ENCODE assay signal across 8 mouse cellular contexts in the genomic region with DNA sequence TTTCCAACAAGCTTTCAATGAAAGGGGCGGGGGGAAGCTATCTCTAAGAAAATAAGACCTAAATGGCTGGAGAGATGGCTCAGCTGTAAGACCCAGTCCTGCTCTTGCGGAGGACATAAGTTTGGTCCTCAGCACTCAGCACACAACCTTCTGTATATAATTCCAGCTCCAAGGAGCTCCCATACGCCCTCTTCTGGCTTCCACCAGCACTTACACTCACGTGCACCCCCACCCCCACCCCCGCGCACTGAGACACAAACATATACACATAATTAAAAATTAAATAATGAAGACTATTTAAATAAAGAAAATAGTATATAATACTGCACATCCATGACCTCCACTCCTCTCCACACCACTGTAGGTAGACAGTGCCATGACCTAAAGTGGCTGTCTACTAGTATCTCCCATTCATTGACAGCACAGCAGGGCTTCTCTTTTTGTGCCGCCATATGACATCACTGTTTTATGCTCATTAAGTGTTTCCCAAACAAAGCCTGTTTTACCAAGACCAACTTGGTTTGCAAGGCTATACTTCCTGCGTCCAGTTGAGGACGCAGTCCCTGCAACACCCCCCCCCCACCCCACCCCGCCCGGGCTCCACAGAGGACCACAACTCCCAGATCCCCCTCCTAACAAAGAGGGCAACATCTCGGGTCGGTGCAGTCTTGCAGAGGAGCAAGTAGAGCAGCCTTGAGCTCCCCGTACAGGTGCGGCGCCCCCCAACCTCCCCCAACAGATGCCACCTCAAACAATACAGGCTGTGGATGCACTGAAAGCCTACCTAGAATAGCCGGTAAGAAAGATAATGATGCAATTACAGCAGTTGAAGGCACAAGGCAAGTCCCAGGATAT. TPM values are rescaled to one million over a fixed set of nuclear protein-coding genes. Genes with fewer than 3 reads are reported as not detected.
DNase-seq lines count a peak whose midpoint lies in the region; ATAC-seq lines count a peak whose summit lies in the region.

No protein-coding gene starts in this region.

- H3K4me3 ChIP-seq in forebrain, embryonic 12.5 days (replicated peaks): peak overlapping the region; percentile 58
- peak overlapping the region; percentile 61 for H3K4me3 ChIP-seq in liver, embryonic 16.5 days (ENCODE audit: low read depth, low read length)

- peaks cover 13% of the 10 kb centered on the region for H3K27me3 ChIP-seq in forebrain, embryonic 12.5 days
- no peaks in the 10 kb centered on the region for H3K27me3 ChIP-seq in liver, embryonic 16.5 days (ENCODE audit: control insufficient read depth, insufficient read depth, low read depth, low read length)

- H3K36me3 ChIP-seq in forebrain, embryonic 12.5 days (replicated peaks): peaks cover 8% of the 10 kb centered on the region
- no peaks in the 10 kb centered on the region for H3K36me3 ChIP-seq in liver, embryonic 16.5 days (ENCODE audit: control insufficient read depth, insufficient read depth)

- H3K9me3 ChIP-seq in forebrain, embryonic 12.5 days: no peaks in the 10 kb centered on the region
- H3K9me3 ChIP-seq in liver, embryonic 16.5 days (replicated peaks; ENCODE audit: control insufficient read depth, low read length): no peaks in the 10 kb centered on the region

- peak overlapping the region; percentile 91 for H3K27ac ChIP-seq in forebrain, embryonic 12.5 days
- H3K27ac ChIP-seq in liver, embryonic 16.5 days (ENCODE audit: low read length): no peak overlapping the region

- DNase-seq in cerebellum, adult 9-10 months: peak; percentile 19
- DNase-seq in cerebellum, postnatal 4 days (ENCODE audit: low spot score in 2 of 2): no peak
- DNase-seq in A20 (ENCODE audit: low read depth, low spot score): peak; percentile 16
- no peak for DNase-seq in gastrocnemius, postnatal 10 days
- DNase-seq in spleen, adult 12 weeks (ENCODE audit: low spot score): no peak

- WGBS in forebrain, embryonic 12.5 days: 24% methylated on average over 17 of the region's 17 CpGs
- WGBS in liver, embryonic 16.5 days (ENCODE audit: insufficient replicate concordance): 22% methylated on average over 17 of the region's 17 CpGs

- peak overlapping the region; percentile 76 for H3K4me2 ChIP-seq in forebrain, embryonic 12.5 days
- H3K4me2 ChIP-seq in liver, embryonic 16.5 days (ENCODE audit: low read depth, low read length): peak overlapping the region; percentile 85

- H3K9ac ChIP-seq in forebrain, embryonic 12.5 days: peak overlapping the region; percentile 72
- H3K9ac ChIP-seq in liver, embryonic 16.5 days (ENCODE audit: low read depth, low read length): peak overlapping the region; percentile 50

- peak; percentile 74 for ATAC-seq in forebrain, embryonic 12.5 days (ENCODE audit: low FRiP score)
- ATAC-seq in liver, embryonic 16.5 days (ENCODE audit: low read depth): peak; percentile 8; the same call in 1 of the 2 replicates
- no peak for ATAC-seq in monocyte, adult 5-6 weeks (replicated peaks; ENCODE audit: insufficient number of reproducible peaks, low FRiP score, low TSS enrichment, poor library complexity, severe bottlenecking)

- peaks cover 26% of the 10 kb centered on the region for H3K4me1 ChIP-seq in forebrain, embryonic 12.5 days
- H3K4me1 ChIP-seq in liver, embryonic 16.5 days (ENCODE audit: control insufficient read depth, low read depth, low read length): peaks cover 9% of the 10 kb centered on the region

RNA-seq across cellular contexts. Expression of a gene that starts 0.5 kb away (rescaled TPM):
- polyA plus RNA-seq in forebrain, embryonic 12.5 days (2016; fragmentation: Nextera tagmentation; extraction: Ambion mirVana): 57.0 and 62.4 TPM in 2 replicates
- polyA plus RNA-seq in liver, embryonic 16.5 days (2015; fragmentation: Nextera tagmentation; extraction: Ambion mirVana): 4.3 and 4.7 TPM in 2 replicates
- total RNA-seq in gastrocnemius, postnatal 10 days (2021): 1 to 10 TPM; 5.2 to 6.3 TPM
- 5.0 to 6.9 TPM (median 5.2 TPM) in 3 replicates for total RNA-seq in monocyte, adult 5-6 weeks (2017)

RNA-seq across cellular contexts. Expression of a gene that starts 16.5 kb away (rescaled TPM):
- polyA plus RNA-seq in forebrain, embryonic 12.5 days (2016; fragmentation: Nextera tagmentation; extraction: Ambion mirVana): 1.4 and 1.7 TPM in 2 replicates
- 1.8 TPM in 2 replicates for polyA plus RNA-seq in liver, embryonic 16.5 days (2015; fragmentation: Nextera tagmentation; extraction: Ambion mirVana)
- total RNA-seq in gastrocnemius, postnatal 10 days (2021): 1 to 10 TPM; 2.0 to 3.3 TPM
- not detected in 3 replicates for total RNA-seq in monocyte, adult 5-6 weeks (2017)

RNA-seq across cellular contexts. Expression of a gene that starts 45.8 kb away (rescaled TPM):
- polyA plus RNA-seq in forebrain, embryonic 12.5 days (2016; fragmentation: Nextera tagmentation; extraction: Ambion mirVana): 37.0 and 40.7 TPM in 2 replicates
- 45.6 and 47.9 TPM in 2 replicates for polyA plus RNA-seq in liver, embryonic 16.5 days (2015; fragmentation: Nextera tagmentation; extraction: Ambion mirVana)
- total RNA-seq in gastrocnemius, postnatal 10 days (2021): 10 to 100 TPM; 42.8 to 44.4 TPM
- 92.8 to 153 TPM (median 103 TPM) in 3 replicates for total RNA-seq in monocyte, adult 5-6 weeks (2017)

RNA-seq across cellular contexts. Expression of a gene that starts 53.2 kb away (rescaled TPM):
- polyA plus RNA-seq in forebrain, embryonic 12.5 days (2016; fragmentation: Nextera tagmentation; extraction: Ambion mirVana): 15.5 and 16.3 TPM in 2 replicates
- 179 and 184 TPM in 2 replicates for polyA plus RNA-seq in liver, embryonic 16.5 days (2015; fragmentation: Nextera tagmentation; extraction: Ambion mirVana)
- total RNA-seq in gastrocnemius, postnatal 10 days (2021): 10 to 100 TPM; 30.3 to 33.8 TPM
- total RNA-seq in monocyte, adult 5-6 weeks (2017): 34.9 to 79.7 TPM (median 46.3 TPM) in 3 replicates

RNA-seq across cellular contexts. Expression of a gene that starts 53.4 kb away (rescaled TPM):
- polyA plus RNA-seq in forebrain, embryonic 12.5 days (2016; fragmentation: Nextera tagmentation; extraction: Ambion mirVana): 37.4 and 38.8 TPM in 2 replicates
- 12.0 and 13.1 TPM in 2 replicates for polyA plus RNA-seq in liver, embryonic 16.5 days (2015; fragmentation: Nextera tagmentation; extraction: Ambion mirVana)
- total RNA-seq in gastrocnemius, postnatal 10 days (2021): 10 to 100 TPM; 22.7 to 29.3 TPM
- 1.1 to 13.5 TPM (median 4.1 TPM) in 3 replicates for total RNA-seq in monocyte, adult 5-6 weeks (2017)

Comparison
In these comparisons a context has a peak if more than half of its experiments do, and no peak if none do; other contexts are left out.
1. DNase-seq: peak in cerebellum, adult 9-10 months (single experiment) and A20 (single experiment); none in cerebellum, postnatal 4 days (0 of 2), gastrocnemius, postnatal 10 days (single experiment) and spleen, adult 12 weeks (single experiment).